Mouse (Mus musculus): ENCODE data around the gene Itsn1. TPM values are rescaled to one million over a fixed set of nuclear protein-coding genes. Genes with fewer than 3 reads are reported as not detected.

Gene Itsn1
- polyA plus RNA-seq, 1 experiment from 2014 or later, result 18.1 TPM

Small RNA genes within 50 kb of the gene (microRNA-seq; reads per million reads assigned to microRNA genes)
- not detected for gene Gm27773

Other genes starting within 250 kb of the Itsn1 start
- gene Ifnar1, start 244.0 kb upstream of the Itsn1 start, polyA plus RNA-seq (2015; fragmentation: Nextera tagmentation; extraction: Ambion mirVana), result 47.2 and 47.3 TPM in 2 replicates
- gene Ifngr2, start 182.2 kb upstream of the Itsn1 start, polyA plus RNA-seq (2015; fragmentation: Nextera tagmentation; extraction: Ambion mirVana), result 53.7 and 58.0 TPM in 2 replicates
- 48.7 and 62.2 TPM in 2 replicates for gene Tmem50b, start 131.5 kb upstream of the Itsn1 start, polyA plus RNA-seq (2015; fragmentation: Nextera tagmentation; extraction: Ambion mirVana)
- gene Dnajc28, start 110.3 kb upstream of the Itsn1 start, polyA plus RNA-seq (2015; fragmentation: Nextera tagmentation; extraction: Ambion mirVana), result 2.7 and 2.9 TPM in 2 replicates
- 104 TPM in 2 replicates for gene Gart, start 82.3 kb upstream of the Itsn1 start, polyA plus RNA-seq (2015; fragmentation: Nextera tagmentation; extraction: Ambion mirVana)
- 89.8 and 98.8 TPM in 2 replicates for gene Son, start 81.8 kb upstream of the Itsn1 start, polyA plus RNA-seq (2015; fragmentation: Nextera tagmentation; extraction: Ambion mirVana)
- gene Donson, start 40.5 kb upstream of the Itsn1 start, polyA plus RNA-seq (2015; fragmentation: Nextera tagmentation; extraction: Ambion mirVana), result 11.7 and 16.9 TPM in 2 replicates
- gene Cryzl1, start 306 bp upstream of the Itsn1 start, polyA plus RNA-seq (2015; fragmentation: Nextera tagmentation; extraction: Ambion mirVana), result 62.2 and 69.9 TPM in 2 replicates